Mouse (Mus musculus) spleen, adult 2 months (tissue): ENCODE measurements at regions not wholly inside any gene's neighbourhood (a gene's known extent, or its start where the extent isn't known, plus 50 kb on each side); places are given as distances from the start of the nearest gene placed in this dataset.

Experiments
- CTCF ChIP-seq: fragments of 200-500 bp; IDR thresholded peaks from 2 replicates; pipeline ENCODE4 v1.5.1; 2011; ENCODE audit warnings: mild to moderate bottlenecking, inconsistent platforms; ENCODE audit not compliant: insufficient read depth, insufficient read length, insufficient replicate concordance; ENCODE audit errors: extremely low read depth
- POLR2A ChIP-seq: fragments of 200-500 bp; IDR thresholded peaks from 2 replicates; pipeline ENCODE4 v1.6.1; 2011; ENCODE audit warnings: low read depth, low read length, inconsistent platforms

GRCm38 (mm10) chr13:26593750-26594149 lies 176.2 kb downstream of the Hdgfl1 start:
- TF ChIP-seq CTCF (no peak), POLR2A (no peak)
